11 mouse cellular contexts compared by ENCODE assay signal in the genomic region with DNA sequence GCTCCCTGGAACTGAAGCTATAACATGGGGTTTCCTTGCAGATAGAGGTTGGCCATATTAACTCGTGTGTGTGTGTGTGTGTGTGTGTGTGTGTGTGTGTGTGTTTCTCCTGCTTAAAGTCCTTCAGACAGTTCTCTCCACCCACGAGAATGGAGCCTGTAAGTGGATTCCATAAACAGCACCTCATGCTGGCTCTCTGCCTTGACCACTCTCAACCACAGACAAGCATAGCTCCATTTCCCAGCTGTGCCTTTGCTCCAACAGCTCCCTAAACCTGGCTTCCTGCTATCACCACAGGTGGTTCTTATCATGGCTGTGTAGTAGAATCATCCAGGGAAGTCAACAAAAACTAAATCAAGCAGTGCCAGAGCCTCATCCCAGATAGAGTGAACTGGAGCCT.
"Had no signal": no experiment of that assay in that cellular context is flagged by ENCODE, and none has a peak within 500 bp of the region (broad histone marks: within the 10 kb centered on the region; RNA-seq: fewer than 3 reads in every experiment).

No protein-coding gene starts in this region.

- H3K9ac ChIP-seq: kidney, embryonic 15.5 days; limb, embryonic 15.5 days; liver, embryonic 12.5 days; stomach, embryonic 15.5 days had no signal

- H3K4me1 ChIP-seq: kidney, embryonic 15.5 days; limb, embryonic 15.5 days; stomach, embryonic 15.5 days had no signal

- H3K4me3 ChIP-seq: kidney, embryonic 15.5 days; limb, embryonic 15.5 days; liver, embryonic 12.5 days; stomach, embryonic 15.5 days had no signal

- H3K27ac ChIP-seq: kidney, embryonic 15.5 days; limb, embryonic 15.5 days; liver, embryonic 12.5 days; stomach, embryonic 15.5 days had no signal

- H3K9me3 ChIP-seq: kidney, embryonic 15.5 days; limb, embryonic 15.5 days; liver, embryonic 12.5 days; stomach, embryonic 15.5 days had no signal

- H3K4me2 ChIP-seq: kidney, embryonic 15.5 days; limb, embryonic 15.5 days; liver, embryonic 12.5 days; midbrain, embryonic 11.5 days; stomach, embryonic 15.5 days had no signal

- DNase-seq: kidney, adult 18-20 months; kidney, postnatal 14 days; right cerebral cortex, postnatal 14 days; thymus, adult 2 months; thymus, postnatal 25 days had no signal

- H3K27me3 ChIP-seq: liver, embryonic 12.5 days; stomach, embryonic 15.5 days had no signal

- H3K36me3 ChIP-seq: kidney, embryonic 15.5 days; limb, embryonic 15.5 days; stomach, embryonic 15.5 days had no signal

- ATAC-seq: liver, embryonic 12.5 days; midbrain, embryonic 16.5 days had no signal
